Mouse (Mus musculus) urinary bladder, adult 2 months (tissue): ENCODE measurements around the gene Mrpl44. TPM values are rescaled to one million over a fixed set of nuclear protein-coding genes. Genes with fewer than 3 reads are reported as not detected.

Experiments
- polyA plus RNA-seq: library from polyadenylated mRNA; depleted of rRNA; stranded (reverse); fragments of >200 nt; gene quantifications from 2 replicates; pipeline ENCODE4 v1.2.3, GENCODE M21; 2012; rRNA removed

Gene Mrpl44
- polyA plus RNA-seq, 1 experiment, result 30.8 TPM

Other genes with a start within 250 kb of the Mrpl44 start
- 9.7 and 13.3 TPM in 2 replicates for gene Ap1s3, start 104.0 kb upstream of the Mrpl44 start, polyA plus RNA-seq
- 17.5 and 19.5 TPM in 2 replicates for gene Wdfy1, start 125 bp downstream of the Mrpl44 start, polyA plus RNA-seq
- 12.7 and 15.7 TPM in 2 replicates for gene Serpine2, start 85.2 kb downstream of the Mrpl44 start, polyA plus RNA-seq